In the genomic region with DNA sequence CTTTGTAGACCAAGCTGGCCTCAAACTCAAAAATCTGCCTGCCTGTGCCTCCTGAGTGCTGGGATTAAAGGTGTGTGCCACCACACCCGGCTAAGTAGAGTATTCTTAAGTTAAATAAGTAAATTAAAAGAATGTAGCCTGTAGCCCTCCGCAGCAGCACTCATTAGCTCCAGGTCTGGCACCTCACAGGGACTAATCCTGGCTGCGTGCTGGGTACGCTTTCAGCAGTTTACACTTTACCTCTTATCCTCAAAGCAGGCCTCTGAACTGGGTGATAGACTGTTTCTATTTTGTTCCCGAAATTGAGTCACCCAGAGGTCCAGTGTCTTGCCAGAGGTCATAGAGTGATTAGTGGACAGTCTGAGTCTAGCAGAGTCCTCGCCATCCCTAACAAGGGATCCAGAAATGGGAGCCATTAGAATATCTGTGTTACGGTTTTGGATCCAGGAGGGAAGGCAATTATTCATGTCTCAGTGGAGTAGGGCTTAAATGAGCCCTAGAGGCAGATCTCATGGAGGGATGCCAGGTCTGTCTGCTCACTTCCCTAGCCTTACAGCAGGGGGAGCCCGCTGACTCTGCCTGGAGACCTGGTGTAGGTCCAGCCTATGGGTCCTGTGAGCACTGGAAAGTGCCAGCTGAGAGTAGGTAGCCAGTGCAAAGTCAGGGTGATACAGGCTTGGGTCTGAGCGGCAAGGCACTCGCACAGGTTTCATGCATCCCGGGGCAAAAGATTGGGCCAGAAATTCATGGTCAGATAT, we compare ENCODE assay signal across 9 mouse cellular contexts. TPM values are rescaled to one million over a fixed set of nuclear protein-coding genes. Genes with fewer than 3 reads are reported as not detected.
DNase-seq lines count a peak whose midpoint lies in the region; ATAC-seq and TF ChIP-seq lines count a peak whose summit lies in the region.
"Had no signal": no experiment of that assay in that cellular context is flagged by ENCODE, and none has a peak within 500 bp of the region (broad histone marks: within the 10 kb centered on the region; RNA-seq: fewer than 3 reads in every experiment).

No protein-coding gene starts in this region.

- no peaks in the 10 kb centered on the region for H3K36me3 ChIP-seq in hindbrain, postnatal 0 days (ENCODE audit: insufficient read depth, low read length)

- peak; percentile 93 for TF ChIP-seq CTCF in hindbrain, postnatal 0 days (IDR thresholded peaks at IDR 0.05; ENCODE audit: low read depth)

- 28% methylated on average over 11 of the region's 11 CpGs for WGBS in hindbrain, postnatal 0 days

- H3K9me3 ChIP-seq in hindbrain, postnatal 0 days (ENCODE audit: low read length), result no peaks in the 10 kb centered on the region
- H3K9me3 ChIP-seq: megakaryocyte, embryonic 14.5 days had no signal

- no peak overlapping the region for H3K9ac ChIP-seq in hindbrain, postnatal 0 days (replicated peaks; ENCODE audit: low read length)

- no peak overlapping the region for H3K4me3 ChIP-seq in hindbrain, postnatal 0 days (ENCODE audit: low read length)
- H3K4me3 ChIP-seq: megakaryocyte, embryonic 14.5 days had no signal

- no peaks in the 10 kb centered on the region for H3K4me1 ChIP-seq in hindbrain, postnatal 0 days (ENCODE audit: insufficient read depth, low read length)

- no peak overlapping the region for H3K27ac ChIP-seq in hindbrain, postnatal 0 days

- no peak overlapping the region for H3K4me2 ChIP-seq in hindbrain, postnatal 0 days (ENCODE audit: low read depth, low read length)

- H3K27me3 ChIP-seq in hindbrain, postnatal 0 days (ENCODE audit: insufficient read depth, low read length), result no peaks in the 10 kb centered on the region

- DNase-seq in NIH3T3 (ENCODE audit: low read depth), result peak; percentile 92
- DNase-seq in cerebellum, postnatal 36 days, result peak; percentile 93 to 98
- peak; percentile 93 for DNase-seq in gastrocnemius, adult 18-20 months (ENCODE audit: low spot score)
- peak; percentile 89 for DNase-seq in hindbrain, postnatal 0 days (ENCODE audit: low spot score)
- DNase-seq in left cerebral cortex, adult 11 months (ENCODE audit: low spot score), result peak; percentile 91
- DNase-seq in lung, postnatal 4 days, result peak; percentile 86 to 92
- DNase-seq in right cerebral cortex, postnatal 14 days, result peak; percentile 80
- DNase-seq in urinary bladder, postnatal 14 days (ENCODE audit: low spot score), result peak; percentile 86

- ATAC-seq in hindbrain, postnatal 0 days, result peak; percentile 64

RNA-seq across cellular contexts. Expression of a gene that starts 12.7 kb away (rescaled TPM):
- total RNA-seq in gastrocnemius, adult 18-20 months (2021), result 1 to 10 TPM; 7.4 to 8.4 TPM
- total RNA-seq in hindbrain, postnatal 0 days (2014; rRNA removed), result 26.5 and 28.3 TPM in 2 replicates
- polyA plus RNA-seq in hindbrain, postnatal 0 days (2015; fragmentation: Nextera tagmentation; extraction: Ambion mirVana), result 9.0 and 9.2 TPM in 2 replicates

RNA-seq across cellular contexts. Expression of a gene that starts 16.3 kb away (rescaled TPM):
- under 1 TPM; 0.43 to 0.85 TPM for total RNA-seq in gastrocnemius, adult 18-20 months (2021)
- 8.8 and 14.4 TPM in 2 replicates for total RNA-seq in hindbrain, postnatal 0 days (2014; rRNA removed)
- 6.7 and 7.1 TPM in 2 replicates for polyA plus RNA-seq in hindbrain, postnatal 0 days (2015; fragmentation: Nextera tagmentation; extraction: Ambion mirVana)

RNA-seq across cellular contexts. Expression of a gene that starts 36.3 kb away (rescaled TPM):
- under 1 TPM; 0.40 to 0.55 TPM for total RNA-seq in gastrocnemius, adult 18-20 months (2021)
- total RNA-seq in hindbrain, postnatal 0 days (2014; rRNA removed), result 257 TPM in 2 replicates
- polyA plus RNA-seq in hindbrain, postnatal 0 days (2015; fragmentation: Nextera tagmentation; extraction: Ambion mirVana), result 67.1 and 71.0 TPM in 2 replicates

RNA-seq across cellular contexts. Expression of a gene that starts 45.2 kb away (rescaled TPM):
- total RNA-seq in gastrocnemius, adult 18-20 months (2021), result 10 to 100 TPM; 26.3 to 28.6 TPM
- total RNA-seq in hindbrain, postnatal 0 days (2014; rRNA removed), result 76.7 and 83.7 TPM in 2 replicates
- 107 and 108 TPM in 2 replicates for polyA plus RNA-seq in hindbrain, postnatal 0 days (2015; fragmentation: Nextera tagmentation; extraction: Ambion mirVana)

Comparison
In these comparisons a context has a peak if more than half of its experiments do, and no peak if none do; other contexts are left out.
1. RNA of a gene that starts 36.3 kb away (total RNA-seq): 257 TPM in hindbrain, postnatal 0 days; 0.40 to 0.55 TPM in gastrocnemius, adult 18-20 months; every median in the first group is over 100 times any median in the second.
2. Peak in every context shown above with its lines, with median percentiles within 50 percentile points of each other: DNase-seq.